Mouse (Mus musculus) kidney, adult 2 months (tissue): ENCODE results near the gene Eif4g3.

Source experiments
- CTCF ChIP-seq: fragments of 200-500 bp; conservative IDR thresholded peaks from 2 replicates; pipeline ENCODE4 v1.5.1; 2011; ENCODE audit warnings: low read depth, mild to moderate bottlenecking, control low read depth, low read length, moderate library complexity, mixed read lengths; ENCODE audit not compliant: insufficient read depth, insufficient read length
- POLR2A ChIP-seq: fragments of 200-500 bp; IDR thresholded peaks from one replicate; pipeline ENCODE4 v1.6.1; 2011; ENCODE audit warnings: low read depth, low read length, control low read depth

DNA sequence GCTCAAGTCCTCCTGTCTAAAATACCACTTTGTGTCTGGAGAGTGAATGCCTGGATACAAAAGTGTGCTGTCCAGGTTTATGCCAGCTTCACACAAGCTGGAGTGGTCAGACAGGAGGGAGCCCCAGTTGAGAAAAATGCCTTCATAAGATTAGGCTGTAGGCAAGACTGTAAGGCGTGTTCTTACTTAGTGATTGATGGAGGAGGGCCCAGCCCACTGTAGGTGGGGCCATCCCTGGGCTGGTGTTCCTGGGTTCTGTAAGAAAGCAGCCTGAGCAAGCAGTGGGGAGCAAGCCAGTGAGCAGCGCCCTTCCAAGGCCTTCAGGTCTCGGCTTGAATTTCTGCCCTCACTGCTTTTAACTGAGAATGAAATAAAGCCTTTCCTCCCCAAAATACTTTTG, 175.3 kb downstream of the Eif4g3 start:
- TF ChIP-seq CTCF, result no peak
- TF ChIP-seq POLR2A, result no peak
